Mouse (Mus musculus) brain, embryonic 14.5 days (tissue): ENCODE measurements around the gene Sytl1.

ENCODE experiments used
- CTCF ChIP-seq: fragments of 200-500 bp; IDR thresholded peaks from 2 replicates; pipeline ENCODE4 v1.5.1; 2012; ENCODE audit warnings: inconsistent platforms, mild to moderate bottlenecking, moderate library complexity, borderline replicate concordance; ENCODE audit not compliant: insufficient read depth, insufficient read length; ENCODE audit errors: extremely low read depth
- POLR2A ChIP-seq: fragments of 200-500 bp; IDR thresholded peaks from 2 replicates; pipeline ENCODE4 v1.6.1; 2012; ENCODE audit warnings: mild to moderate bottlenecking, inconsistent platforms, borderline replicate concordance; ENCODE audit not compliant: poor library complexity, insufficient read depth, insufficient read length, severe bottlenecking; ENCODE audit errors: extremely low read depth

DNA sequence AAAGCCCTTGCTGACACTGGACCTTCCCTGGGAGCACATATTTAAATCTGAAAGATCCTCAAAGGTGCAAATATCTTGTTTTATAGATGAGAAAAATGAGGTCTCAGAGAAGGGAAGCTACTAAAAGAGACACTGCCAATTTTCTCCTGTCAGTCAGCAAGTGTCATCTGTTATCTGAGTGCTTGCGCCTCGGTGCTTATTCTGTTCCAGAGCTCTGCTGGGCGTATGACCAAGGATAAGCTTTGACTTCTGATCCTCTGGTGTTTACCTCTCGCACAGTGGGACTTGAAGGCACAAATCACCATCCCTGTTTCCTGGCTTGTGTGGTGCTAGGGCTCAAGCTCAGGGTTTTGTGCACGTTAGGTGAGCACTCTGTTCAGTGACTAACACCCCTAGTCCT is 39.8 kb upstream of the Sytl1 start:
- TF ChIP-seq POLR2A, result no peak
- TF ChIP-seq CTCF, result no peak
